Mouse (Mus musculus): ENCODE data around the gene Ugt2b5. TPM values are rescaled to one million over a fixed set of nuclear protein-coding genes. Genes with fewer than 3 reads are reported as not detected.
"Not testable (repeated sequence)": the region's sequence is repeated elsewhere in the genome, so short reads cannot be mapped to it uniquely, and the experiment has no call there.

Gene Ugt2b5
- polyA plus RNA-seq (2015; fragmentation: Nextera tagmentation; extraction: Ambion mirVana) = 0.10 TPM in 1 of 2 replicates, not detected in the other

- WGBS = 87% methylated on average over 2 of the region's 2 CpGs
- not testable (repeated sequence) for H3K36me3 ChIP-seq, H3K27me3 ChIP-seq
Measured at GRCm38 (mm10) chr5:87140196-87140595, at the start of gene Ugt2b5. Gene Ugt2b5 (minus strand): TSS chr5:87140318.

GRCm38 (mm10) chr5:87175780-87176179 is 35.7 kb upstream of the Ugt2b5 start:
- H3K9ac ChIP-seq; H3K27ac ChIP-seq; H3K36me3 ChIP-seq; ATAC-seq (replicated peaks; ENCODE audit: insufficient number of reproducible peaks, insufficient read depth, low FRiP score, low read depth); H3K4me1 ChIP-seq (replicated peaks); H3K4me2 ChIP-seq; H3K4me3 ChIP-seq; H3K9me3 ChIP-seq (replicated peaks); H3K27me3 ChIP-seq: not testable (repeated sequence)
- WGBS = 47% methylated on average over 2 of the region's 2 CpGs

More at GRCm38 (mm10) chr5:87140196-87140595, at the start of gene Ugt2b5:
- H3K9ac ChIP-seq; H3K9me3 ChIP-seq (replicated peaks); H3K4me2 ChIP-seq; H3K27ac ChIP-seq; H3K4me1 ChIP-seq (replicated peaks); H3K4me3 ChIP-seq; ATAC-seq (replicated peaks; ENCODE audit: insufficient number of reproducible peaks, insufficient read depth, low FRiP score, low read depth): not testable (repeated sequence)

GRCm38 (mm10) chr5:87174671-87175070 is 34.6 kb upstream of the Ugt2b5 start:
- Histone ChIP-seq H3K27ac (no peak overlapping the region), H3K9me3 (replicated peaks) (no peaks in the 10 kb centered on the region), H3K36me3 (no peaks in the 10 kb centered on the region), H3K4me2 (no peak overlapping the region), H3K9ac (no peak overlapping the region), H3K4me3 (no peak overlapping the region), H3K27me3 (no peaks in the 10 kb centered on the region), H3K4me1 (replicated peaks) (no peaks in the 10 kb centered on the region)
- no peak for ATAC-seq (replicated peaks; ENCODE audit: insufficient number of reproducible peaks, insufficient read depth, low FRiP score, low read depth)
- WGBS = 54% methylated on average over 2 of the region's 2 CpGs

GRCm38 (mm10) chr5:87147741-87148454 is 7.8 kb upstream of the Ugt2b5 start:
- no peak overlapping the region for H3K4me2 ChIP-seq
- WGBS = 60% methylated on average over 8 of the region's 8 CpGs
- no peak overlapping the region for H3K27ac ChIP-seq
- no peak overlapping the region for H3K9ac ChIP-seq
- no peaks in the 10 kb centered on the region for H3K36me3 ChIP-seq
- H3K4me1 ChIP-seq (replicated peaks) = no peaks in the 10 kb centered on the region
- no peaks in the 10 kb centered on the region for H3K9me3 ChIP-seq (replicated peaks)
- H3K27me3 ChIP-seq = no peaks in the 10 kb centered on the region
- H3K4me3 ChIP-seq = no peak overlapping the region
- ATAC-seq (replicated peaks; ENCODE audit: insufficient number of reproducible peaks, insufficient read depth, low FRiP score, low read depth) = no peak

GRCm38 (mm10) chr5:87142865-87143456 is 2.8 kb upstream of the Ugt2b5 start:
- H3K4me1 ChIP-seq (replicated peaks) = no peaks in the 10 kb centered on the region
- H3K36me3 ChIP-seq = no peaks in the 10 kb centered on the region
- no peak overlapping the region for H3K27ac ChIP-seq
- H3K4me3 ChIP-seq = no peak overlapping the region
- no peak for ATAC-seq (replicated peaks; ENCODE audit: insufficient number of reproducible peaks, insufficient read depth, low FRiP score, low read depth)
- no peak overlapping the region for H3K9ac ChIP-seq
- WGBS = 40% methylated on average over 3 of the region's 3 CpGs
- no peaks in the 10 kb centered on the region for H3K9me3 ChIP-seq (replicated peaks)
- H3K27me3 ChIP-seq = no peaks in the 10 kb centered on the region
- no peak overlapping the region for H3K4me2 ChIP-seq

GRCm38 (mm10) chr5:87103697-87104096 is 36.4 kb downstream of the Ugt2b5 start:
- WGBS = 69% methylated on average over 1 of the region's 1 CpGs
- ATAC-seq (replicated peaks; ENCODE audit: insufficient number of reproducible peaks, insufficient read depth, low FRiP score, low read depth); H3K9ac ChIP-seq; H3K4me1 ChIP-seq (replicated peaks); H3K27me3 ChIP-seq; H3K36me3 ChIP-seq; H3K9me3 ChIP-seq (replicated peaks); H3K4me3 ChIP-seq; H3K27ac ChIP-seq; H3K4me2 ChIP-seq: not testable (repeated sequence)

GRCm38 (mm10) chr5:87092346-87093027 is 47.6 kb downstream of the Ugt2b5 start, which contains the start of gene Ugt2b36:
Gene Ugt2b36 (minus strand): TSS chr5:87092555.
- H3K9ac ChIP-seq = no peak within 1 kb of the TSS
- H3K27ac ChIP-seq = no peak within 1 kb of the TSS
- H3K4me3 ChIP-seq = no peak within 1 kb of the TSS
- ATAC-seq (replicated peaks; ENCODE audit: insufficient number of reproducible peaks, insufficient read depth, low FRiP score, low read depth) = no peak
- H3K27me3 ChIP-seq = no peaks in the 10 kb centered on the region
- WGBS = 38% methylated on average over 1 of the region's 1 CpGs
- no peaks in the 10 kb centered on the region for H3K4me1 ChIP-seq (replicated peaks)
- no peaks in the 10 kb centered on the region for H3K36me3 ChIP-seq
- H3K9me3 ChIP-seq (replicated peaks) = no peaks in the 10 kb centered on the region
- no peak within 1 kb of the TSS for H3K4me2 ChIP-seq

- no peaks in the 10 kb centered on the region for H3K9me3 ChIP-seq (replicated peaks)
Measured at GRCm38 (mm10) chr5:87091111-87091510, 49.0 kb downstream of the Ugt2b5 start.

GRCm38 (mm10) chr5:87089264-87089663 is 50.9 kb downstream of the Ugt2b5 start:
- Histone ChIP-seq H3K4me3 (no peak overlapping the region), H3K27me3 (no peaks in the 10 kb centered on the region), H3K4me2 (no peak overlapping the region), H3K9me3 (replicated peaks) (no peaks in the 10 kb centered on the region), H3K36me3 (no peaks in the 10 kb centered on the region), H3K4me1 (replicated peaks) (no peaks in the 10 kb centered on the region), H3K27ac (no peak overlapping the region), H3K9ac (no peak overlapping the region)
- ATAC-seq (replicated peaks; ENCODE audit: insufficient number of reproducible peaks, insufficient read depth, low FRiP score, low read depth) = no peak

More at GRCm38 (mm10) chr5:87091111-87091510, 49.0 kb downstream of the Ugt2b5 start:
- Histone ChIP-seq H3K9ac (no peak overlapping the region), H3K36me3 (no peaks in the 10 kb centered on the region), H3K4me2 (no peak overlapping the region), H3K4me3 (no peak overlapping the region), H3K27me3 (no peaks in the 10 kb centered on the region), H3K27ac (no peak overlapping the region), H3K4me1 (replicated peaks) (no peaks in the 10 kb centered on the region)
- ATAC-seq (replicated peaks; ENCODE audit: insufficient number of reproducible peaks, insufficient read depth, low FRiP score, low read depth) = no peak

GRCm38 (mm10) chr5:87086269-87086668 is 53.8 kb downstream of the Ugt2b5 start:
- Histone ChIP-seq H3K36me3 (no peaks in the 10 kb centered on the region), H3K27ac (no peak overlapping the region), H3K27me3 (no peaks in the 10 kb centered on the region), H3K9ac (no peak overlapping the region), H3K4me1 (replicated peaks) (no peaks in the 10 kb centered on the region), H3K4me3 (no peak overlapping the region), H3K4me2 (no peak overlapping the region), H3K9me3 (replicated peaks) (no peaks in the 10 kb centered on the region)
- ATAC-seq (replicated peaks; ENCODE audit: insufficient number of reproducible peaks, insufficient read depth, low FRiP score, low read depth) = no peak
- 59% methylated on average over 3 of the region's 3 CpGs for WGBS

Data from heart, embryonic 15.5 days (tissue).